Mouse (Mus musculus): ENCODE results near the gene Gapvd1.
A peak's percentile ranks its signal among the peaks of the same experiment; 100 is the strongest.

DNA sequence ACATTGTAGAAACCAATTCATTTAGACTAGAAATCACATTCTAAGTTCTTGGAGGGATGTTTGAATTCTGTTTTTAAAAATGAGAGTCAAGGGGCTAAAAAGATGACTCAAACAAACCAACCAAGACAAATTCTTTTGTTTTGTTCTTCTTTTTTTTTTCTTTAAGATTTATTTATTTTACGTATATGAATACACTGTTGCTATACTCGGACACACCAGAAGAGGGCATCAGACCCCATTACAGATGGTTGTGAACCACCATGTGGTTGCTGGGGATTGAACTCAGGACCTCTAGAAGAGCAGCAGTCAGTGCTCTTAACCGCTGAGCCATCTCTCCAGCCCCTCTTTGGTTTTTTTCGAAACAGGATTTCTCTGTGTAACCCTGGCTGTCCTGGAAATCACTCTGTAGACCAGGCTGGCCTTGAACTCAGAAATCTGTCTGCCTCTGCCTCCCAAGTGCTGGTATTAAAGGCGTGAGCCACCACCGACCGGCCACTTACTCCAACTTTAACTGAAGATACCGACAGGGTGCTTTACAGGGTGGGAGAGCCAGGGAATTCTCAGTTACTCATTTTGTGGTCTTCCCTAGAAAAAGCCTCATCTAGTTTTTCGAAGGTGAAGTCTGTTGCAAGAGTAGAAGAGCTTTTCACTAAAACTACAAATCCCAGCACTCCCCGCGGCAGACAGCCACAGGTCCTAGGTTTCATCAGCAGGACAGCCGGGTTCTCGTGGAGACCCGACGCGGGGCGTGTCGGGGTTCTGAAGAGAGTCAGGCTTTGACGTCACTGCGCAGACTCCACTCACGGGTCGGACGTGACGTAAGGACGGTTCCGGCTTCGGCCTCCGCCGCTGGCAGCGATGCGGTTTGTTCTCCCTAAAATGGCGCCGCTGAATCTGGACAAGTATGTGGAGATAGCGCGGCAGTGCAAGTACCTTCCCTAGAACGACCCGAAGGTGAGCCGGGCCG is 46.8 kb upstream of the Gapvd1 start:
- peak; percentile 41 for TF ChIP-seq CTCF (IDR thresholded peaks at IDR 0.05)
- TF ChIP-seq POLR2A (IDR thresholded peaks at IDR 0.05; ENCODE audit: insufficient read depth, low read depth, low read length) = peak; percentile 96

Measured in heart, adult 2 months (tissue).